8 mouse cellular contexts compared by ENCODE assay signal in genomic region chr11:94474544-94474910, GRCm38 (mm10). TPM values are rescaled to one million over a fixed set of nuclear protein-coding genes. Genes with fewer than 3 reads are reported as not detected.
DNase-seq lines count a peak whose midpoint lies in the region; ATAC-seq and TF ChIP-seq lines count a peak whose summit lies in the region.

No protein-coding gene starts in this region.

- TF ChIP-seq POLR2A in bone marrow macrophage, adult 2 months (IDR thresholded peaks at IDR 0.05; ENCODE audit: borderline replicate concordance, low read depth, low read length): no peak

- peaks cover 24% of the 10 kb centered on the region for H3K4me1 ChIP-seq in heart, embryonic 16.5 days (ENCODE audit: control insufficient read depth, insufficient read depth, low read length)
- H3K4me1 ChIP-seq in bone marrow macrophage, adult 2 months (ENCODE audit: control insufficient read depth, insufficient read depth, low read length): 0 out of 2 replicates have a peak, but pooled peaks cover 2% of the 10 kb centered on the region
- H3K4me1 ChIP-seq in hindbrain, embryonic 12.5 days: peaks cover 59% of the 10 kb centered on the region
- peaks cover 42% of the 10 kb centered on the region for H3K4me1 ChIP-seq in midbrain, embryonic 11.5 days (ENCODE audit: control insufficient read depth, insufficient read depth, low read length)

- H3K9ac ChIP-seq in heart, embryonic 16.5 days (ENCODE audit: low read length): peak overlapping the region; percentile 72; the same call in 1 of the 2 replicates
- no peak overlapping the region for H3K9ac ChIP-seq in hindbrain, embryonic 12.5 days
- no peak overlapping the region for H3K9ac ChIP-seq in midbrain, embryonic 11.5 days (ENCODE audit: low read length)

- no peaks in the 10 kb centered on the region for H3K9me3 ChIP-seq in heart, embryonic 16.5 days (replicated peaks; ENCODE audit: control insufficient read depth, low read length)
- H3K9me3 ChIP-seq in hindbrain, embryonic 12.5 days (replicated peaks): no peaks in the 10 kb centered on the region
- no peaks in the 10 kb centered on the region for H3K9me3 ChIP-seq in midbrain, embryonic 11.5 days (ENCODE audit: control insufficient read depth, low read length)

- H3K4me2 ChIP-seq in heart, embryonic 16.5 days (ENCODE audit: low read depth, low read length): peak overlapping the region; percentile 86
- H3K4me2 ChIP-seq in hindbrain, embryonic 12.5 days (replicated peaks): peak overlapping the region; percentile 97
- H3K4me2 ChIP-seq in midbrain, embryonic 11.5 days: peak overlapping the region; percentile 98

- peaks cover 56% of the 10 kb centered on the region for H3K27me3 ChIP-seq in heart, embryonic 16.5 days (ENCODE audit: control insufficient read depth, insufficient read depth, low read length)
- H3K27me3 ChIP-seq in hindbrain, embryonic 12.5 days: peaks cover 49% of the 10 kb centered on the region
- H3K27me3 ChIP-seq in midbrain, embryonic 11.5 days (ENCODE audit: control insufficient read depth, insufficient read depth, low read length): peaks cover 18% of the 10 kb centered on the region; the same call in 1 of the 2 replicates

- DNase-seq in heart, postnatal 4 days: no peak
- DNase-seq in midbrain, embryonic 11.5 days (ENCODE audit: low spot score, missing footprints): peak; percentile 93
- no peak for DNase-seq in gastrocnemius, adult 18-20 months (ENCODE audit: low spot score)
- no peak for DNase-seq in left cerebral cortex, adult 9 months (ENCODE audit: low spot score in 2 of 2)
- no peak for DNase-seq in testis, postnatal 14 days (ENCODE audit: low spot score)

- ATAC-seq in heart, embryonic 16.5 days (replicated peaks; ENCODE audit: extremely low read depth, insufficient read depth, low FRiP score): no peak
- no peak for ATAC-seq in hindbrain, embryonic 12.5 days (ENCODE audit: low FRiP score)
- no peak for ATAC-seq in midbrain, embryonic 11.5 days (ENCODE audit: low FRiP score)

- no peak overlapping the region for H3K27ac ChIP-seq in heart, embryonic 16.5 days (ENCODE audit: low read length)
- no peak overlapping the region for H3K27ac ChIP-seq in bone marrow macrophage, adult 2 months (ENCODE audit: insufficient read depth, low read depth, low read length)
- no peak overlapping the region for H3K27ac ChIP-seq in hindbrain, embryonic 12.5 days
- H3K27ac ChIP-seq in midbrain, embryonic 11.5 days (ENCODE audit: low read depth, low read length): no peak overlapping the region

- WGBS in heart, embryonic 16.5 days: 3% methylated on average over 11 of the region's 11 CpGs
- WGBS in hindbrain, embryonic 12.5 days: 1% methylated on average over 11 of the region's 11 CpGs
- 1% methylated on average over 11 of the region's 11 CpGs for WGBS in midbrain, embryonic 11.5 days

- peak overlapping the region; percentile 60 for H3K4me3 ChIP-seq in heart, embryonic 16.5 days (ENCODE audit: low read length)
- peak overlapping the region; percentile 38 for H3K4me3 ChIP-seq in bone marrow macrophage, adult 2 months (ENCODE audit: insufficient read depth, low read length)
- H3K4me3 ChIP-seq in hindbrain, embryonic 12.5 days: peak overlapping the region; percentile 88
- H3K4me3 ChIP-seq in midbrain, embryonic 11.5 days (ENCODE audit: low read depth, low read length): peak overlapping the region; percentile 72

- TF ChIP-seq CTCF in bone marrow macrophage, adult 2 months (IDR thresholded peaks at IDR 0.05; ENCODE audit: low read depth, low read length): no peak

- H3K36me3 ChIP-seq in heart, embryonic 16.5 days (ENCODE audit: control insufficient read depth, insufficient read depth): no peaks in the 10 kb centered on the region
- no peaks in the 10 kb centered on the region for H3K36me3 ChIP-seq in hindbrain, embryonic 12.5 days
- no peaks in the 10 kb centered on the region for H3K36me3 ChIP-seq in midbrain, embryonic 11.5 days (ENCODE audit: control insufficient read depth, insufficient read depth, low read length)

RNA-seq across cellular contexts. Expression of gene Cacna1g, which starts 0.5 kb away (rescaled TPM):
- polyA plus RNA-seq in heart, embryonic 16.5 days (2015; fragmentation: Nextera tagmentation; extraction: Ambion mirVana): 5.8 and 7.6 TPM in 2 replicates
- total RNA-seq in heart, postnatal 4 days (2021): 10 to 100 TPM; 48.7 to 52.8 TPM
- not detected in 2 replicates for polyA plus RNA-seq in bone marrow macrophage, adult 2 months (2012; ENCODE audit: insufficient read depth, insufficient read length, missing spikeins)
- polyA plus RNA-seq in hindbrain, embryonic 12.5 days (2016; fragmentation: Nextera tagmentation; extraction: Ambion mirVana): 19.1 and 21.4 TPM in 2 replicates
- 7.6 and 9.3 TPM in 2 replicates for polyA plus RNA-seq in midbrain, embryonic 11.5 days (2014; fragmentation: Nextera tagmentation; extraction: Ambion mirVana)
- 1 to 10 TPM in 1 of 2 experiments, under 1 TPM in 1; 0.94 to 1.3 TPM for total RNA-seq in gastrocnemius, adult 18-20 months (2021)

RNA-seq across cellular contexts. Expression of gene Spata20, which starts 11.5 kb away (rescaled TPM):
- 0.08 and 0.25 TPM in 2 replicates for polyA plus RNA-seq in heart, embryonic 16.5 days (2015; fragmentation: Nextera tagmentation; extraction: Ambion mirVana)
- total RNA-seq in heart, postnatal 4 days (2021): 1 to 10 TPM in 1 of 2 experiments, under 1 TPM in 1; 0.61 to 1.5 TPM
- not detected in 2 replicates for polyA plus RNA-seq in bone marrow macrophage, adult 2 months (2012; ENCODE audit: insufficient read depth, insufficient read length, missing spikeins)
- 0.08 TPM in 1 of 2 replicates, not detected in the other for polyA plus RNA-seq in hindbrain, embryonic 12.5 days (2016; fragmentation: Nextera tagmentation; extraction: Ambion mirVana)
- not detected in 2 replicates for polyA plus RNA-seq in midbrain, embryonic 11.5 days (2014; fragmentation: Nextera tagmentation; extraction: Ambion mirVana)
- total RNA-seq in gastrocnemius, adult 18-20 months (2021): not detected

RNA-seq across cellular contexts. Expression of gene Epn3, which starts 25.2 kb away (rescaled TPM):
- polyA plus RNA-seq in heart, embryonic 16.5 days (2015; fragmentation: Nextera tagmentation; extraction: Ambion mirVana): 13.6 and 17.9 TPM in 2 replicates
- total RNA-seq in heart, postnatal 4 days (2021): 10 to 100 TPM; 31.3 to 34.3 TPM
- not detected in 2 replicates for polyA plus RNA-seq in bone marrow macrophage, adult 2 months (2012; ENCODE audit: insufficient read depth, insufficient read length, missing spikeins)
- polyA plus RNA-seq in hindbrain, embryonic 12.5 days (2016; fragmentation: Nextera tagmentation; extraction: Ambion mirVana): 1.7 and 2.5 TPM in 2 replicates
- 0.27 and 0.50 TPM in 2 replicates for polyA plus RNA-seq in midbrain, embryonic 11.5 days (2014; fragmentation: Nextera tagmentation; extraction: Ambion mirVana)
- not detected for total RNA-seq in gastrocnemius, adult 18-20 months (2021)

RNA-seq across cellular contexts. Expression of gene Mycbpap, which starts 47.0 kb away (rescaled TPM):
- polyA plus RNA-seq in heart, embryonic 16.5 days (2015; fragmentation: Nextera tagmentation; extraction: Ambion mirVana): 5.7 and 9.1 TPM in 2 replicates
- 1 to 10 TPM; 5.9 to 6.3 TPM for total RNA-seq in heart, postnatal 4 days (2021)
- polyA plus RNA-seq in bone marrow macrophage, adult 2 months (2012; ENCODE audit: insufficient read depth, insufficient read length, missing spikeins): 0.50 and 0.89 TPM in 2 replicates
- polyA plus RNA-seq in hindbrain, embryonic 12.5 days (2016; fragmentation: Nextera tagmentation; extraction: Ambion mirVana): 4.2 and 5.2 TPM in 2 replicates
- 3.7 and 4.1 TPM in 2 replicates for polyA plus RNA-seq in midbrain, embryonic 11.5 days (2014; fragmentation: Nextera tagmentation; extraction: Ambion mirVana)
- total RNA-seq in gastrocnemius, adult 18-20 months (2021): not detected

Comparison
In these comparisons a context has a peak if more than half of its experiments do, and no peak if none do; other contexts are left out.
1. H3K4me3 ChIP-seq: peak in every context shown above with its lines; median percentile 88 in hindbrain, embryonic 12.5 days; 72 in midbrain, embryonic 11.5 days; 60 in heart, embryonic 16.5 days; 38 in bone marrow macrophage, adult 2 months.